Mouse (Mus musculus) intestine, embryonic 15.5 days (tissue): ENCODE data around the gene Rnf26. TPM values are rescaled to one million over a fixed set of nuclear protein-coding genes. Genes with fewer than 3 reads are reported as not detected.

Experiments
- ATAC-seq: fragments of 200-750 bp; cut with Nextera tagmentation; 2 replicates; pipeline ENCODE4 v1.8.0; 2017; ENCODE audit warnings: moderate TSS enrichment, moderate library complexity
- H3K27ac ChIP-seq: fragments of 300-500 bp; sonication (generic); 2 replicates; pipeline ENCODE4 v1.5.1; 2015; ENCODE audit warnings: mild to moderate bottlenecking, inconsistent platforms
- H3K27me3 ChIP-seq: fragments of 300-500 bp; sonication (generic); replicated peaks from 2 replicates; pipeline ENCODE4 v1.6.1; 2015; ENCODE audit warnings: inconsistent platforms
- H3K36me3 ChIP-seq: fragments of 300-500 bp; sonication (generic); 2 replicates; pipeline ENCODE4 v1.6.1; 2015; ENCODE audit warnings: inconsistent platforms
- H3K4me1 ChIP-seq: fragments of 300-500 bp; sonication (generic); replicated peaks from 2 replicates; pipeline ENCODE4 v1.6.1; 2015; ENCODE audit warnings: inconsistent platforms
- H3K4me2 ChIP-seq: fragments of 300-500 bp; sonication (generic); replicated peaks from 2 replicates; pipeline ENCODE4 v1.6.1; 2015; ENCODE audit warnings: mild to moderate bottlenecking, inconsistent platforms
- H3K4me3 ChIP-seq: fragments of 300-500 bp; sonication (generic); replicated peaks from 2 replicates; pipeline ENCODE4 v1.5.1; 2015; ENCODE audit warnings: inconsistent platforms
- H3K9ac ChIP-seq: fragments of 300-500 bp; sonication (generic); 2 replicates; pipeline ENCODE4 v1.6.1; 2015; ENCODE audit warnings: inconsistent platforms
- H3K9me3 ChIP-seq: fragments of 300-500 bp; sonication (generic); 2 replicates; pipeline ENCODE4 v1.6.1; 2016; ENCODE audit warnings: inconsistent platforms
- WGBS: fragments of 180-500 bp; shearing (Covaris S2); methylation state at CpG from one replicate; pipeline ENCODE4 v1.1.7; 2015; 5-methylcytosine and 5-hydroxymethylcytosine counted together
- polyA plus RNA-seq: library from polyadenylated mRNA; unstranded; fragments of >200 nt; fragmentation: Nextera tagmentation; extraction: Ambion mirVana; gene quantifications from 2 replicates; pipeline ENCODE4 v1.2.1, GENCODE M21; 2015

Rnf26 gene
- polyA plus RNA-seq, 1 experiment from 2014 or later: 56.9 TPM

DNA sequence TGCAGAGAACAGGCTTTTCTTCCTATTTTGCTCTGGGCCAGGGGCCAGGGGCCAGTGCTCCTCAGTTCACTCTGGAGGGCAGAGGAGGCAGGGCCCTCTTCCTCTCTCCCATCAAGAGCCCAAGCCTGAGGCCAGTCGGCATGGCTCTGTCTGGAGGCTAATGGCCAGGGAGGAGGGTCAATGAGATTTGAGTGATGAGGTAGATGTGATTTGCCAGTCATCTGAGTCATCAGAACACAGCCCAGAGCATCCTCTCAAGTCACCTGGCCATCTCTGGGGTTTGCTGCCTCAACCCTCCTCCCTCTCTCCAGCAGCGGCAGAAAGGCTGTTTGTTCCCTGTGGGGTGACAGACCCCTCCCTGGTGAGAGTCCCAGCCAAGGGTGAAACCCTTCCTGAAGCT lies 20.0 kb upstream of the Rnf26 start:
- ATAC-seq: no peak
- Histone ChIP-seq H3K9ac (peak overlapping the region; percentile 70; the same call in 1 of the 2 replicates), H3K4me2 (peak overlapping the region; percentile 93), H3K27ac (peak overlapping the region; percentile 82), H3K9me3 (no peaks in the 10 kb centered on the region), H3K4me3 (peak overlapping the region; percentile 65), H3K27me3 (peaks cover 23% of the 10 kb centered on the region), H3K36me3 (0 out of 2 replicates have a peak, but pooled peaks cover under 1% of the 10 kb centered on the region), H3K4me1 (peaks cover 50% of the 10 kb centered on the region)
- WGBS: 26% methylated on average over 2 of the region's 2 CpGs

DNA sequence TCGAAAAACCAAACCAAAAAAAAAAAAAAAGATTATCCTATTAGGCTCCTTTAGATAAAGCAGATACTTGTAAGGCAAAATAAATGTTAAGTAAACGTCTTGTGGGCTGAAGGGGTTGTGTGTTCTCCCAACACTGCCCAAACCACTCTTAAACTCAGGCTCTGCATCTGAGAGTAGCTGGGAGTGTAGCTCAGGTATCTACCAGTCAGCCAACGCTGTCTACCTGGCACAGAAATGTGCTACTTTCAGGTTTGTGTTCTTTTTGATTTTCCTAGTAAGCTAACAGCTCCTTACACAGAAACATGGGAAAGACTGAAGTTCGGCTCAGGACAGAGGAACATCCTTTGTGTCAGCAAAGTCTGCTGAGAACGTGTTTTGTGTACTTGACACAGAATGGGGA lies 18.9 kb upstream of the Rnf26 start:
- H3K4me1 ChIP-seq: peaks cover 50% of the 10 kb centered on the region
- no peak overlapping the region for H3K4me2 ChIP-seq
- WGBS: 59% methylated on average over 5 of the region's 5 CpGs
- no peaks in the 10 kb centered on the region for H3K36me3 ChIP-seq
- H3K4me3 ChIP-seq: no peak overlapping the region
- H3K27me3 ChIP-seq: peaks cover 23% of the 10 kb centered on the region
- no peaks in the 10 kb centered on the region for H3K9me3 ChIP-seq
- ATAC-seq: no peak
- no peak overlapping the region for H3K9ac ChIP-seq
- H3K27ac ChIP-seq: no peak overlapping the region

DNA sequence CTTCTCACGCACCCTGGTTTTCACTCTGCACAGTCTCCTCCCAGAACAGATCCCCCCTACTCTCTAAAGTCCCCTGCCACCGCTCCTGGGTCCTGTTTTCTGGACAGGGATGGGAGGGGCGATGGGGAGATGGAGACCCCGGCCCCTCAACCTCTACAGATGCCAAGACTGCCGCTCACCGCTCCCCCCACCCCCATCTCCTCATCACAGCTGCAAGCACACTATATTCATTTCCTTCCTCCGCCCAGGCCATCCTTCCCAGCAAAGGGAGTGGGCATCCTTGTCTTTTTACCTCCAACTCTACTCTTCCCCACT lies 17.9 kb upstream of the Rnf26 start:
- Histone ChIP-seq H3K9ac (no peak overlapping the region), H3K4me3 (no peak overlapping the region), H3K36me3 (no peaks in the 10 kb centered on the region), H3K27me3 (peaks cover 23% of the 10 kb centered on the region), H3K4me2 (peak overlapping the region; percentile 86; the same call in 1 of the 2 replicates), H3K4me1 (peaks cover 49% of the 10 kb centered on the region), H3K27ac (peak overlapping the region; percentile 89), H3K9me3 (no peaks in the 10 kb centered on the region)
- WGBS: 38% methylated on average over 7 of the region's 7 CpGs
- ATAC-seq: no peak

DNA sequence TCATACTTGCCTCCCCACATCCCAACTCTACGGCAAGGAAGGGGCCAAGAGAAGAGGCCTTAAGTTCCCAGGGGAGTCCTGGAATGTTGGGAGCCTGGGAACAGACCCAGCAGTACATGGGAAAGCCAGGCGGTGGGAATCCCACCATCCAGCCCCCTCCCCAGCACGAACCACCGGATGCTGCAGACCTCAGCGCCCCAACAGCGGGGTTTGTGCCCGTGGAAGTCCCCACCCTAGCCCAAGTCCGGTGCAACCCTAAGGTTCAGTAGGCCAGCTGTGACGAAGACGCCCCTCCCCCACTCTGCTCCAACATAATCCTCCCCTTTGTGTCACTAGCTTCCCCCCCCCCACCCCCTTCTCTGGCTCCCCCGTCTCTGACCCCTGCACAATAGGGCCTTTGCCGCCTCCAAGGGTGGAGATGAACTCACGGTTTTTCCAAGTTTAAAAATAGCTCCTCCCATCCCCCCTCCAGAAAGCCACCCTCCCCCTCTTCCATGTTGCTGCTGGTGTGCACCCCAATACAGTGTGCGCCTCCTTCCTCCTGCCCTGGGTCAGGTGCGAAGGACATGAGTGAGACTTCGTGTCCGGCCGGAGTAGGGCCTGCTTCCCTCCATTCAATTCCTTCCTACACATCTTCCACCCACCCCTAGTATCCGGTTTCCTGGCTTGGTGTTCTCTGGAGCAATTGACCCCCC lies 17.4 kb upstream of the Rnf26 start:
- Histone ChIP-seq H3K9ac (peak overlapping the region; percentile 51), H3K4me3 (peak overlapping the region; percentile 42; the same call in 1 of the 2 replicates)

DNA sequence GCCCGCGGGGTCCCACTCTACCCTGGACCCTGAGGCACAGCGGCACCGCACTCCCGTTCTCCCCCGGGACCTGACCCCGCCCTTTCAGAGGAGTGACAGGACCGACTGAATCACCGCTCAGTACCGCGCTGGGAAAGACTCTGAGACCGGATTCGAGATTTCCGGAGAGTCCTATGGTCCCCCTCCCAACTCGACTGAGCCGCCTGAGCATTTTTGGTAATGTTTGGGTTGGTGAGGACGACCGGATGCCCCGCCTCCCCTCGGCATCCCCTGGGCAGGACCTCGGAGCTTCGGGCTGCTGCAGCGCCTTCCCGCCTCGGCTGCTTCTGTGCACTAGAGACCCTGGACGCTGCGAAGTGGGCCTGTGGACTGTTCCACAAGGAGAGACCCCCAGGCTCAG lies 16.7 kb upstream of the Rnf26 start:
- peak; percentile 68 for ATAC-seq
- 1% methylated on average over 27 of the region's 27 CpGs for WGBS
- peaks cover 43% of the 10 kb centered on the region for H3K4me1 ChIP-seq

More for the DNA sequence above, 17.4 kb upstream of the Rnf26 start:
- ATAC-seq: peak; percentile 26; the same call in 1 of the 2 replicates
- Histone ChIP-seq H3K36me3 (no peaks in the 10 kb centered on the region), H3K4me1 (peaks cover 47% of the 10 kb centered on the region), H3K4me2 (peak overlapping the region; percentile 86), H3K9me3 (no peaks in the 10 kb centered on the region), H3K27ac (peak overlapping the region; percentile 89), H3K27me3 (peaks cover 22% of the 10 kb centered on the region)
- WGBS: 25% methylated on average over 19 of the region's 19 CpGs

DNA sequence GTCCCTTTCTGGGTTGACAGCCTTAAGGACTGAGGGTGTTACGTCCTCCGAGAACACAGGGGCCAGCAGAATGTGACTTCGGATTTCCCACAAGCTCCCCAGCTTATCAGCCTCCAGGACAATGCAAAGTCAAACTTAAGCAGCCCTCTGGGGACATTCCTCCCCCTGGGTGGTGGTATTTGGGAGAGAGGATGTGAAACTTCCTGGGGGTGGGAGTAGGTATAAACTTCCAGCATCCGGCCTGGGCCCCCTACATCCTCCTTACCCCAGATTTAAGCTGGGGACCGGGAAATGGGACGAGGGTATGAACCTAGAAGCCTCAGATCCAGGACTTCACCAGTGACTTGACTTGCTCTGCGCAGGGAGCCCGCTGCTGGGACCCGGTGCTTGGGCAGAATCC lies 16.3 kb upstream of the Rnf26 start:
- peaks cover 40% of the 10 kb centered on the region for H3K4me1 ChIP-seq
- ATAC-seq: 0 out of 2 replicates have a peak, but pooled peaks have one; percentile 4
- H3K4me2 ChIP-seq: peak overlapping the region; percentile 86
- H3K36me3 ChIP-seq: no peaks in the 10 kb centered on the region
- H3K27me3 ChIP-seq: peaks cover 13% of the 10 kb centered on the region
- H3K27ac ChIP-seq: peak overlapping the region; percentile 89
- H3K9ac ChIP-seq: peak overlapping the region; percentile 51
- 4% methylated on average over 9 of the region's 9 CpGs for WGBS
- H3K4me3 ChIP-seq: peak overlapping the region; percentile 42
- H3K9me3 ChIP-seq: no peaks in the 10 kb centered on the region

More for the DNA sequence above, 16.7 kb upstream of the Rnf26 start:
- Histone ChIP-seq H3K36me3 (no peaks in the 10 kb centered on the region), H3K9ac (peak overlapping the region; percentile 51), H3K9me3 (no peaks in the 10 kb centered on the region), H3K4me2 (peak overlapping the region; percentile 86), H3K27me3 (peaks cover 15% of the 10 kb centered on the region), H3K4me3 (peak overlapping the region; percentile 42), H3K27ac (peak overlapping the region; percentile 89)

DNA sequence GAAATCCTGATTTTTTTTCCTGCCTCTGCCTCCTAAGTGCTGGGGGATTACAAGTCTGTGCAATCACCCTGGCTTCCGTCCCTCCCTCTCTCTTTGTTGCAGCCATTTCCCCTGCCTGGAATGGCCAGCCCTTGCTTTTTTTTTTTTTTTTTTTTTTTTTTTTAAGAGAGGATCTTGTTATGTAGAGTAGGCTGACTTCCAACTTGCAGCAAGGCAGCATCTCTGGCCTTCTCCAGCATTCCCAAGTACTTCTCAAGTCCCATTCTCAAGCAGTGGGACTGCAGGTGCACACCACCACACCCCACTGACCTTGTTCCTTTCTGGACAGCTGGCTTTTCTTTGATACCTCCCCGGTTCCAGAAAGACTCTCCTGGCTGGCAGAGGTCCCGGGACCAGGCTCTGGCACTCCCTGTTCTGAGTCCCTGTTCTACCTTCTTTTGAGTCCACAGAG lies 14.1 kb upstream of the Rnf26 start:
- WGBS: 78% methylated on average over 3 of the region's 3 CpGs
- ATAC-seq: no peak
- Histone ChIP-seq H3K9ac (no peak overlapping the region), H3K4me3 (no peak overlapping the region), H3K4me2 (no peak overlapping the region), H3K4me1 (peaks cover 28% of the 10 kb centered on the region), H3K27me3 (peaks cover 5% of the 10 kb centered on the region; the same call in 1 of the 2 replicates), H3K36me3 (no peaks in the 10 kb centered on the region), H3K27ac (no peak overlapping the region), H3K9me3 (no peaks in the 10 kb centered on the region)

DNA sequence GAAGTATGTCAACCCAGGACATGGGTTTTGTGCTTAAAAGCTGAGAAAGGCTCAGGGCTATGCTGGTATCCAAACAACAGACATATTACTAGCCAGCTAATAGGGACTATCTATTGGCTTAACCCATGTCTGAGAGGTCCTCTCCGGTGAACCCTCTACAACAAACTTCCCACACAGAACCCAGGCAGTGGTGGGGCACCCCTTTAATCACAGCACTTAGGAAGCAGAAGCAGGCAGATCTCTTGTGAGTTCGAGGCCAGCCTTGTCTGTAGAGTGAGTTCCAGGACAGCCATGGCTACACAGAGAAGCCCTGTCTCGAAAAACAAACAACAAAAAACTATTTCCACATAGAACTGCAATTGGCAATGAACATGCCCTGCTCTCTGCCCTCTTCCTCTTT lies 13.4 kb upstream of the Rnf26 start:
- Histone ChIP-seq H3K27ac (0 out of 2 replicates have a peak overlapping the region, but pooled peaks have one; percentile 18), H3K4me1 (peaks cover 28% of the 10 kb centered on the region)
- 84% methylated on average over 3 of the region's 3 CpGs for WGBS

DNA sequence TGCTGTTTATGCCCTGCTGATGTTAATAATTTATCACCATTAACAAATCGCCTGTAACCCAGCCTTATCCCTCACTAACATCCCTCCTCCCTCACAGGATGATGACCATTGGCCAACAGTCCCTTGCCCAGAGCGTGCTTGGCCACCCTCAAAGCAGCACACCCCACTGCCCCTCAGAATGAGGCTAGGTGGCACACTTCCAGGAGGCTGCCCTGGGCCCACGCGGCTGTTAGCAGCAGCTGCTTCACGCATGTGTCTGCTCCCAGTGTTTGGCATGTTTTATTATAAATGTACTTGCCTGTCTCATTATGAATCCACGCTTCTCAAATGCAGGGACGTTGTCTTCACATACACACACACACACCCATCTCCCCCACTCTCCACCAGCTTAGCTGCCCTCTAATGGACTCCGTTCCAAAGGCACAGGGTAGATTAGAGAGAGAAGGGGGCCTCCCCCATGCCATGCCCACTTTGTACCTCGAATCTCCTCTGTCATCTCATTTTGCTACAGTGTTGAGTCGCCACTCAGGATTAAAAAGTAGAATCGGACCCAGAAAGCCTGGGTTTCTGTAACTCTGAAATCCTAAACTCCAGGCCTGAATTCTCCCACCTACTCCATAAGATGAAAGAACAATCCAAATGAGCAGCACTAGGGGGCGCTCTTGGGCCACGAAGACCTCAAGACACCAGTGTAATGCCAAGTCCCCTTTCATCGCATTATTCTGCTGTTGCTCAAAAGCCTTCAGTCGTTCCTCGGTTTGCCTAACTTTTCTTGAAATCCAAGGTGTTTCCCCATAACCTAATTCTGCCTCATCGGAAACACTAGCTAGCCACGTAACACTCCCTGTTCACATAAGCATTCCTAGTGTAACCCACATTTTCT lies 12.5 kb upstream of the Rnf26 start:
- Histone ChIP-seq H3K9ac (peak overlapping the region; percentile 17; the same call in 1 of the 2 replicates), H3K4me1 (peaks cover 19% of the 10 kb centered on the region), H3K27ac (0 out of 2 replicates have a peak overlapping the region, but pooled peaks have one; percentile 18), H3K36me3 (no peaks in the 10 kb centered on the region), H3K4me2 (peak overlapping the region; percentile 42), H3K9me3 (no peaks in the 10 kb centered on the region), H3K27me3 (no peaks in the 10 kb centered on the region), H3K4me3 (no peak overlapping the region)
- ATAC-seq: 0 out of 2 replicates have a peak, but pooled peaks have one; percentile 56
- WGBS: 26% methylated on average over 18 of the region's 18 CpGs

More for the DNA sequence above, 13.4 kb upstream of the Rnf26 start:
- Histone ChIP-seq H3K4me3 (no peak overlapping the region), H3K27me3 (0 out of 2 replicates have a peak, but pooled peaks cover 5% of the 10 kb centered on the region), H3K9me3 (no peaks in the 10 kb centered on the region), H3K4me2 (no peak overlapping the region), H3K9ac (no peak overlapping the region), H3K36me3 (no peaks in the 10 kb centered on the region)
- ATAC-seq: no peak

DNA sequence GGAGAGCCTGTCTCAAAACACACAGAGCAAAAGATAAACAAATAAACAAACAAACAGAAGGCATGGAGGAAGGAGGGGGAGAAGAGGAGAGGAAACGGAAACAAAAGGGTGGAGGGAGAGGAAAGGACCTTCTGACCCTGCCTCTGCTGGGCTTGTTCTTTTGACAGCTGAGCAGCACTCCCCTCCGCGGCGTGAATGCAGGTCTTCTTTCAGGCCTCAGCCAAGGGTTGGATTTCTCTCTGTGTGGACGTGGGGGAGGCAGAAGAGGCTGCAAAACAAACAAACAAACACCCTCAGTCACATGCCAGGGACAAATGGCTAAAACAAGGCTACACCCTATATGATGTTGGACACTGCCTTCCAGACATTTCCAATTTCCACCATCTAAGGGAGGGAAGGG lies 11.7 kb upstream of the Rnf26 start:
- Histone ChIP-seq H3K27ac (no peak overlapping the region), H3K4me3 (no peak overlapping the region), H3K4me1 (peaks cover 12% of the 10 kb centered on the region), H3K9ac (no peak overlapping the region; the same call in 1 of the 2 replicates), H3K27me3 (no peaks in the 10 kb centered on the region), H3K9me3 (no peaks in the 10 kb centered on the region), H3K4me2 (no peak overlapping the region), H3K36me3 (no peaks in the 10 kb centered on the region)
- ATAC-seq: no peak
- WGBS: 52% methylated on average over 5 of the region's 5 CpGs

DNA sequence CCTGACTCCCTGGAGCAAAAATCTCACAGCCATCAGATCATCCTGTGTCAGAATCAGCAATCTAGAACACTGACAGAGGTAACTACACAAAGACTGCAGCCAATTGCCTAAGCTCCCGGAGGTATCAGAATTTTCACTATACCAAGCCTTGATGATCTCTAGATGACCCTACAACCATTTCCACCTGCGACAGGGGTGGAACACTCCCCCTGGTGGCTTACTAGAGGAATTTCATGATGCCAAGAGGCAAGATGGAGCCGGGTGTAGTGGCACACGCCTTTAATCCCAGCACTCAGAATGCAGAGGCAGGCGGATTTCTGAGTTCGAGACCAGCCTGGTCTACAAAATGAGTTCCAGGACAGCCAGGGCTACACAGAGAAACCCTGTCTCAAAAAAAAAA lies 11.0 kb upstream of the Rnf26 start:
- no peak overlapping the region for H3K9ac ChIP-seq
- H3K9me3 ChIP-seq: no peaks in the 10 kb centered on the region
- no peak overlapping the region for H3K27ac ChIP-seq
- no peak for ATAC-seq
- no peaks in the 10 kb centered on the region for H3K36me3 ChIP-seq
- H3K4me2 ChIP-seq: no peak overlapping the region
- H3K4me3 ChIP-seq: no peak overlapping the region
- WGBS: 67% methylated on average over 6 of the region's 6 CpGs
- H3K4me1 ChIP-seq: peaks cover 5% of the 10 kb centered on the region
- H3K27me3 ChIP-seq: no peaks in the 10 kb centered on the region

DNA sequence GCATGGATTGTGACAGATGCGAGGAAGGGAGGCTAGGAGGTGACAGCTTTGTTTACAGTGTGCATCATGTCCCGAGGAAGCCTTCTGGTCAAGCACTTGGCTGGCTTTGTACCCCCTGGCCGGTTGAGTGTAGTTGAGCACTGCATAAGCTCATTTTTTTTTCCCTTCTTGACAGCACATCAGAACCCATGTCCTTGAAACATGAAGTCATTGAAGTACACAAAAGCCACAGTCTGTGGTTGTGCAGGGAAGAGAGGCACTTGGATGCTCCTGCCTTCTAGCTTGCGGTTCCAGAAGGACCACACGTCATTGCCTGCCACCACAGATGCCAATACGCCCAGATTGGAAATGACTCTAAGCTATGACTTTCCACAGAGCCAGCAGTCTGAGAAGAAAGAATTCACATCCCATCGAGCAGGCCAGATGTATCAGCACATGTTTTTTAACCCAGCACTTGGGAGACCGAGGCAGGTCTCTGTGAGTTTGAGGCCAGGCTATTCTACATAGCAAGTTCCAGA lies 6.7 kb upstream of the Rnf26 start:
- Histone ChIP-seq H3K27me3 (no peaks in the 10 kb centered on the region), H3K4me2 (no peak overlapping the region), H3K27ac (no peak overlapping the region), H3K4me3 (no peak overlapping the region), H3K9me3 (no peaks in the 10 kb centered on the region), H3K9ac (no peak overlapping the region), H3K4me1 (no peaks in the 10 kb centered on the region), H3K36me3 (no peaks in the 10 kb centered on the region)
- 68% methylated on average over 8 of the region's 8 CpGs for WGBS
- no peak for ATAC-seq
